Mouse (Mus musculus) frontal cortex, postnatal 36 days (tissue): ENCODE measurements around the gene Olfr69.
A peak's percentile ranks its signal among the peaks of the same experiment; 100 is the strongest.
"Not testable (repeated sequence)": the region's sequence is repeated elsewhere in the genome, so short reads cannot be mapped to it uniquely, and the experiment has no call there.

Source experiments
- DNase-seq, 2 experiments: peaks; one replicate each; pipeline ENCODE4 v3.0.0; 2022; ENCODE audit warnings: low spot score in 2 of 2

The Olfr69 gene

DNA sequence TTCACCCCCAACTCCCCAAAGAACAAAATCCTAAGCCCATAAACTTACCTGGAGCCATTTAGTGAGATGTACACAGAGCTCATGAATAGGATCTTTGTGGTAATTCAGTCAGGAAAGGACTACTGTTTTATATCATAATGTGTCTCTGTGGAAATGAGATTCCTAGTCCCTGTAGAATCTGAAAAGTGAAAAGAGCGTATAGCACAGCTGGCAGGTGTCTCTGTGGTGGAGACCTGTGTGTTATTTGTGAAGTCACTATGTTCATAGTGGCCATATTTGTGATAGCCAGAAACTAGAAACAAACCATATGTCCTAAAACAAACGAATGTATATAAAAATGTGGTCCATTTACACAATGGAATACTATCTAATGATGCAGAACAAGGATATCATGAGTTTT is at the start of gene Olfr69:
Gene Olfr69, minus strand, starts transcription at position 101 of the 400 bp plus-strand sequence.
- no peak for DNase-seq

DNA sequence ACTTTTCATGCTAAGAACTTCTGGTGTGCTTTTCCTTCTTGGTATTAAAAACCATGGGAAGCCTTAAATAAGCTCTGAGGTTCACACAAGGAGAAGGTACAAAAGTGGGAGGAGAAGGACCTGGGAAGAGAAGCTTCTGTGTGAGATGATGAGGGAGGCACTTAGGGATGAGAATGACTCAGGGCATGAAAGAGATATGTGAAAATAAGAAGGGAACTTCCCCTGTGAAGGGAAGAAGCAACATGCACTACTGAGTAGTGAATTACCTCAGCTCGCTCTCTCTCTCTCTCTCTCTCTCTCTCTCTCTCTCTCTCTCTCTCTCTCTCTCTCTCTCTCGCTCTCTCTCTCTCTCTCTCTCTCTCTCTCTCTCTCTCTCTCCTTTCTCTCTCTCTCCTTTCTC is 43.7 kb upstream of the Olfr69 start:
- not testable (repeated sequence) for DNase-seq

DNA sequence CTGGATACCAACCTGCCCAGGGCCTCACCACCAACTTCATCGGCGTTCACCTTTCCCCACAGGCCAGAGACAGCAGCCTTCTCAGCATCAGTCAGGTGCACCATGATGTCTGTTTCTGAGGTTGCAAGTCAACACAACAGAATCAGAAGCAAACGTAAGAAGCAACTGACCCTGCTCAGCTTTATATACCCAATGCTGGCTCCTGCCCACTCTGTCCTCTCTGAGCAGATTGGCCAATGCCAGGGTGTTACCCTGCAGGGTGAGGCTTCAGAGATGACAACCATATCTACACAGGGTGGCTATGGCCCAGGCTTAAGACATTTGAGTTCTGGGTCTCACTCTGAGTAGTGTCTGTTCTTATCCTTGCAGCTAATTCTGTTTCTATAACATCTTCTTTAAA is 42.4 kb upstream of the Olfr69 start, which contains the start of gene Hbb-bt:
Gene Hbb-bt, minus strand, starts transcription at position 231 of the 400 bp plus-strand sequence.
- no peak for DNase-seq

DNA sequence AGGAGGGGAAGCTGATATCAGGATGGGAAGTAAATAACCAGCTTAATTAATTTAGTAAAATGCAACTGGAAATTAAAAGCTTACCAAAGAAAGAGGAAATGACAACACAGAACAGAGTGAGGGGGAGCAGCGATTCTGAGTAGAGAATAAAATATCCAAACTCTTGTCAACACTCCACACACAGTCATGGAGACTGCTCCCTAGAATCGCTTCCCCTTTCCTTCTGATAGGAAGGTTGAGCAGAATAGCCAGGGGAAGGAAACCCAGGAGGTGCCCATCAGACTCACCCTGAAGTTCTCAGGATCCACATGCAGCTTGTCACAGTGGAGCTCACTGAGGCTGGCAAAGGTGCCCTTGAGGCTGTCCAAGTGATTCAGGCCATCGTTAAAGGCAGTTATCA is 41.8 kb upstream of the Olfr69 start:
- DNase-seq: not testable (repeated sequence)

DNA sequence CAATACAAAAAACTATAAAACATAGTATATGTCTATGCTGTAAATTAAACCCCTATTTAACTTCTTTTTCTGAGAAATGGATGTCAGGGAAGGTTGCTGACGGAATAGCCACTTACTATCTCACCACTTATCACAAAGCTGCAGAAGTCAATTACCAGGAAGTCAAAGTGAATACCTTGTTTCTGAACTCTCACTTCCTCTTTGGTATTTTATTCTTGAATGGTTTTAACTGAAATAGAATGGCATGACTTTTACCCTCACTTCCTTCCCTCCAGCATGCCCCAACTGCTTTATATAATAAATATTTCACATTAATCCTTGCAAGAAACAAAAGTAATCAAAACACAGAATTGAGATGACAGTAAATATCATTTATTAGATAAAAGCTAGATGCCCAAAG is 40.8 kb upstream of the Olfr69 start:
- DNase-seq: no peak

DNA sequence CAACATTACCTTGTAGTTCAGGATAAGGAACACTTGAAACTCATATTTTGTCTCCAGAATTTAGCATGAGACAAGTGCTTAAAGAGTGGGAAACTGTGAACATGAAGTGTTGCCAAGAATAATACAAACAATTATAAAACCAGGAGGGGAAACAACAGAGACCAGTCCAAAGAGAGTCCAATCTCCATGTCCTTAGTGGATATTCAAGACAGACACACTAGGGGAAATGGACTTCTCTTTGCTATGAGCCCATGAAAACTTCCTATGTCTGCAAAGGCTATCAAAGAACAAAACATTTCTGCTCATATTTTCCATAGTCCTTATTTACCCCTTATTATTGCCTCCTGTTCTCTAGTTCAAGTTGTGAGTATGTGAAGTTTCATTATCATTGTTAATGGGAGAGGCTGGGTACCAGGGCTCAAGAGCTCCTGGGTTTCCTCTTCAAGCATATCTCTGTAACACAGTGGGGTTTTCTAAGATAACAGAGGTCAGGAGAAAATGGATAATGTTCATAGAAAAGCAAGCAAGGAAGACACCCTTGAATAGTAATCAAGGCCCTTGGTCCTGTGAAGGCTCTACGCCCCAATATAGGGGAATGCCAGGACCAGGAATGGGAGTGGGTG is 39.9 kb upstream of the Olfr69 start:
- no peak for DNase-seq

DNA sequence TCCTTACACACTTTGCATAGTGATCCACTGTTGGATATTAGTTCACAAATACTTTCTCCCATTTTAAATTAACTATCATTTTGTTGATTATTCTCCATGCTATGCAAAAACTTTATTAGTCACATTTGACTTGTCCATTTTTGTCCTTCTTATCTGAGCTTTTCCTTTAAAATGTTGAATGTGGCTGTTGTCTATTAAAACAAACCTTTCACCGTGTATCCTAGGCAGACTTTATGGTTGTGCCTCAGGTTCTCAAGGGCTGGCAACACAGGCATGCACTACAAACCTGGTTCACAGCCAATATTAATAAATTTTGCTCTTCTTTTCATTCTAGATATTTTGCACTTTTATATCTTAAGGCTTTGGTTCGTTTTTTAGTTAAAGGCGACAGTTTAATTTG is 39.4 kb upstream of the Olfr69 start:
- no peak for DNase-seq

DNA sequence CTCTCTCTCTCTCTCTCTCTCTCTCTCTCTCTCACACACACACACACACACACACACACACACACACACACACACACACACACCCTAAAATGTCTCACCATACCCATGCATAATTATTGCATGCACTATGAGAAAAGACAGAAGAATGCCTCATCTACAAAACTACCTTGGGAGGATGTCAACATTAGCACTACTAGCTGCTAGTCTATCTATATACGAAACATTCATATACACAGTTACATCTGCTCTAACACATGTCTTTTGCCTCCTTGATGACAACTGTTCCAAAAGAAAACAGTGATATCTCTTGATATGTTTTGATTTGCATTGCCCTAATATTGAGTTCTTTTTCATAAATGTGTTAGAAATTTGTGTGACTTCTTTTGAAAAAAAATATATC is 38.9 kb upstream of the Olfr69 start:
- DNase-seq: no peak

DNA sequence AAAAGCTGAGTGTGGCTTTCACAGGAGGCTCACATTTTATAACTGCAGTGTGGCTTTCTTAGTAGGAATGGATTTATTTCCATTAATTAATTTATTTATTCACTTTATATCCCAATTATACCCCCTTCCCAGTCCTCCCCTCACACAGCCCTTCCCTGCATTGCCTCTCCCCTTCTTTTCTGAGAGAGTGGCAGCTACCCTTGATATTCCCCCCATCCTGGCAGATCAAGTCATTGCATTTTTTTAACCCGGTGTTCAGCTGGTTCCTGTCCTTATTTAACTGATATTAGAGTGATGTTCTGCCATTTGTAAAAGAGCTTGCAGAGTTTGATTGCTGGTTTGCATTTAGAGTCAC is 38.4 kb upstream of the Olfr69 start:
- DNase-seq: no peak

DNA sequence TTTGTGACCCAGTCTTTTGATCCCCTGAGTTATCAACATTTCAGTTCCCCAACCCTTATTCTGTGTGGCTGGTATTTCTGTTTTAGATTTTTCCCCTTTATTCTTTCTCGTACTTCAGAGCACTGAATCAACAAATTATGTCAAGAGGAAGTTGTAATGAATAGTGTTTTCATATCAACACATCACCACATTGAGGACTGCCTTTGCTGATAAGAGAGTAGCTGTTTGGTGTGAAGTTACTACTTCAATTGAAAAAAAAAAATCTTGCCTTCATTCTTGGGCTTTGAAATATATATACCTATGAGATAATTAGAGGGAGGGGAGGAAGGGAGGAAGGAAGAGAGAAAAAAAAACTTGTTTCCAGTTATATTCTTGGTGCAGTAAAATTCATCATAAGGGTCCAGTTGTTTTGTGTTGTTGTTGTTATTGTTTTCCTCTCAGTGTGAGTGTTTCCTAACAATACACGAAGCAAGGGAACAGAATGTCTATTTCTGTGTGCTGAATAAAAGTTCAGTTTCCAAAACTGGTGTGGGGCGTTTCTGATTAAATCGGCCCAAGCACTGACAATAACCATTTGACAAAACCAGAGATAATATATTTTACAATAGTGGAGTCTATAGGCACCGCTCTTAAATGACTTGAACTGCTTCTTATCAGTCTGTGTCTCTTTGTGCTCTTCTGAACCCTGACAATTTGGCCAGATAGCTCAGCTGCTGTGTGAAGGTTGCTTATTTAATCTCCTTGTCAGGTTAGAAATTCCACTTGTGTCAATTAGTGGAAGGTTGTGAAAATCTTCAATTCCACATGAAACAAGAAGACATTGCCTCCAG is 37.8 kb upstream of the Olfr69 start:
- no peak for DNase-seq

DNA sequence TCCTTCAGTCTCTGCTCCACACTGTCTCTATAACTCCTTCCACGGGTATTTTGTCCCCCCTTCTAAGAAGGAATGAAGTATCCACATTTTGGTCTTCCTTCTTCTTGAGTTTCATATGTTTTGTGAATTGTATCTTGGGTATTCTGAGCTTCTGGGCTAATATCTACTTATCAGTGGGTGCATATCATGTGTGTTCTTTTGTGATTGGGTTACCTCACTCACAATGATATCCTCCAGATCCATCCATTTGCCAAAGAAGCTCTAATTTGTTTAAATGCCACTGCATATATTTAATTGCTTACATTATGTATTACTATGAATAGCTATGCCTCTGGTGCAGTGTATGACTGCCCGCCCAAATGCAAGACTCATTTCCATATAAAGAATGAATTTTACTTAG is 36.7 kb upstream of the Olfr69 start:
- not testable (repeated sequence) for DNase-seq

DNA sequence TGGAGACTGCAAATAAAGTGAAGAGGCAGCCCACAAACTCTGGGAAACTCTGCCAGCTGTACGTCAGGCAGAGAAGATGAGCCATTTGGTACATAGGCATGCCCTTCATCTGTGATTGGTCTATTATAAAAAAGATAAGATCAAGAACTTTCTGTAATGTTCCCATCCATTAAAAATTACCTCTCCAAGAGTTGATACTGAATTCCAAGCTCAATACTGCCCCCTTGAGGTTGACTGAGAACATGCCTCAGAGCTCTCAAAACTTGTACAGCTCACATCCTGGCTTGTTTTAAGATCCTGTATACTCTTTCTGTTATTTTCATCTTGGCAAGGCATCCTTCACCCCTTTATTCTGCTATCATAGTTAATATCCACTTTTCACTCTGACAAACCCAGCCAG is 35.5 kb upstream of the Olfr69 start:
- DNase-seq: peak; percentile 6 to 10

DNA sequence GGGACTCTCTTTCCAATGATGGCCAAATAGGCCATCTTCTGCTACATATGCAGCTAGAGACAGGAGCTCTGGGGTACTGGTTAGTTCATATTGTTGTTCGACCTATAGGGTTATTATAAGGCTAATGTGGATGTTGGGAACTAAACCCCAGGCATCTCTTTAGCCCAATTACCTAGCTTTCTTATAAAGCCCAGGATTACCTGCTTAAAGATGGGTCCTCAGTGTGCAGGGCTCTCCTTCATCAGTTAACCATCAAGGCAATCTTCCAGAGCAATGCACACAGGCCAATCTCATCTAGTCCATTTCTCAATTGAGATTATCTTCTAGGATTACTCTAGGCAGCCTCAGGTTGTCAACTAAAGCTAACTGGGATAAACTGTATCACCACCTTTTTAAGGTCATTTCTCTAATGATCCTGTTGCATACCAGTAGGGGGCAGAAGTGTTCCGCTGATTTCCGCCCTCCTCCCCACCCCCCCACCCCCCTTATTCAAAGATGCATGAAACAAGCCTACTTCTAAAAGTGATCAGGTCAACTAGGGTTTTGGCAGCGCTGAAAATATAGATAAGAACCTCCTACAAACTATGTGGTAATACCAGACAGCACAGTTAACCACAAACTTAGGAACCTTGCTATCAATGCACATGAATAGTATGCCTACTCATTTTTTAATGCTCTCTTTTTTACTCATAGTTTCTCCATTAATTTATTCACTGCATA is 21.4 kb upstream of the Olfr69 start:
- DNase-seq: no peak

DNA sequence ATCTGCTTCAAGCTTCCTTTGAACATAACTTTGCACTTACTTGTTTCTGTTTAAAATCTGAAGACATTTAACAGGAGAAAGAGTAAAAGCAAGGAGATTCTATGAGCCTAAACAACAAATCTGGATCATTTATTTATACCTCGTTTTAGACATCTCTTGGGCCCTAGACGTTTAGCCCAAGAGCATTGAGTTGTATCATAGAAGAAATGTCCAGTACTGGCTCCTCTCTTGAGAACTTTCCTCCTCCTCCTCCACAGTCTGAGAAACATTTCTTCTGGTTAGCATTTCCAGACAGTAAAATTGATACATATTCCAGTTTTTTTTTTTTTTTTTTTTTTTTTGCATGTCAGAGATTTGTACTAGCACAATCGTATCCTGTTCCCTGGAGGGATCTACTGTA is 20.3 kb upstream of the Olfr69 start, which contains the start of gene Olfr67:
Gene Olfr67, minus strand, starts transcription at position 101 of the 400 bp plus-strand sequence.
- no peak for DNase-seq

DNA sequence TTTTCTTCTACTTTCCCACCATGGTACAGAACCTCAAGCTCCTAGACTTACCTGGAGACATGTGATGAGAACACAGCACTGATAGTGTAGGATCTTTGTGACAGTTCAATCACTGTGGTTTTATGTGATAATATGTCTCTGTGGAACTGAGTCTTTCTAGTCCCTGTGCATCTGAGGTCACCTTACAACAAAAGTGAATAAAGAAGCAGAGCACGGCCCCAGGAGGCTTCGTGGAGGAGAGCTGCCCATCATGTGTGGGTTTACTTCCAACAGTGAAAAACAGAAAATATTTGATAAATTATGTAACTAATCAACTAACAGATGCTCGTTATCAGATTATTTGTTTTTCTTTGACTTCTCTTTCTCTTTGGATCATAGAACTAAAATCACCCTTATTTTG is 8.2 kb upstream of the Olfr69 start, which contains the start of gene Olfr68:
Gene Olfr68, minus strand, starts transcription at position 101 of the 400 bp plus-strand sequence.
- no peak for DNase-seq

DNA sequence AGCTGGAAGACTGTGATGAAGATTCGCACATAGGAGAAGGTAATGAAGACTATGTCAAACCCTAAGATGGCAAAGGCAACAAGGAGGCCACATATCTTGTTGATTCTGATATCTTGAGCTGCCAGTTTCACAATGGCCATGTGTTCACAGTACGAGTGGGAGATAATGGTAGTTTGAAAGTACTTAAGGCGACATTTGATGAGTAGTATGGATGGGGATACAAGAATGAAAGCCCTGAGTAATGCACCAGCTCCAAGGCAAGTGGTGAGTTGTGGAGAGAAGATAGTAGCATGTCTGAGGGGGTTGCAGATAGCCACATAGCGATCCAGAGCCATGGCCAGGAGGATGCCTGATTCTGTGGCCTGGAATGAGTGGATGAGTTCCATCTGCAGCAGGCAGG is 6.3 kb upstream of the Olfr69 start:
- not testable (repeated sequence) for DNase-seq

DNA sequence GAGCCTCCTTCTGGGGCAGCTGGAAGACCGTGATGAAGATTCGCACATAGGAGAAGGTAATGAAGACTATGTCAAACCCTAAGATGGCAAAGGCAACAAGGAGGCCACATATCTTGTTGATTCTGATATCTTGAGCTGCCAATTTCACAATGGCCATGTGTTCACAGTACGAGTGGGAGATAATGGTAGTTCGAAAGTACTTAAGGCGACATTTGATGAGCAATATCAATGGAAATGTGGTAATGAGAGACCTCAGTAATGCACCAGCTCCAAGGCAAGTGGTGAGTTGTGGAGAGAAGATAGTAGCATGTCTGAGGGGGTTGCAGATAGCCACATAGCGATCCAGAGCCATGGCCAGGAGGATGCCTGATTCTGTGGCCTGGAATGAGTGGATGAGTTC is 3.7 kb downstream of the Olfr69 start:
- not testable (repeated sequence) for DNase-seq

DNA sequence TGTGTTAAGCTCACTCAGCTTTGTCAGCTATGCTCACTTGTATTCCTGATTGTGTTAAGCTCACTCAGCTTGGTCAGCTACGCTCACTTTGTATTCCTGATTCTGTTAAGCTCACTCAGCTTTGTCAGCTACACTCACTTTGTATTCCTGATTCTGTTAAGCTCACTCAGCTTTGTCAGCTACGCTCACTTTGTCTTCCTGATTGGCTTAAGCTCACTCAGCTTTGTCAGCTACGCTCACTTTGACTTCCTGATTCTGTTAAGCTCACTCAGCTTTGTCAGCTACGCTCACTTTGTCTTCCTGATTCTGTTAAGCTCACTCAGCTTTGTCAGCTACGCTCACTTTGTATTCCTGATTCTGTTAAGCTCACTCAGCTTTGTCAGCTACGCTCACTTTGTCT is 9.2 kb downstream of the Olfr69 start:
- DNase-seq: not testable (repeated sequence)

DNA sequence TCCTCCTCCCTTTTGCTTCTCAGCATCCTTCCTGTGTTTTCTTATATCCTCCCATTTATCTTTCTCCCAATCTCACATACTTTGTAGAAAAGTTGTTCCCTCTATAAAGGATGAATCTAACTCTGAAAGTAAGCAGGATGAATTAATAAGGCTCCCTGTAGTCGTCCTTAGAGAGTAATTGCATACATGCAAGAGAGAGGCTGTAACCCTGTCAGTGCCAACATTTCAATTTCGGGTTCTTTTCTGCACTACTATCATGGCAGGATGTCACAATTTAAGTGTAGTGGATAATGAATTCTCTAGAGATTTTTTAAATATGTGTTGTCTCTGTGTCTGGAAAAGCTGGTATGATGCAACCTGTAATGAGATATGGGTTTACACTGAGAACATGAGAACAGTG is 14.2 kb downstream of the Olfr69 start, which contains the start of gene Olfr630:
Gene Olfr630, minus strand, starts transcription at position 101 of the 400 bp plus-strand sequence.
- no peak for DNase-seq

DNA sequence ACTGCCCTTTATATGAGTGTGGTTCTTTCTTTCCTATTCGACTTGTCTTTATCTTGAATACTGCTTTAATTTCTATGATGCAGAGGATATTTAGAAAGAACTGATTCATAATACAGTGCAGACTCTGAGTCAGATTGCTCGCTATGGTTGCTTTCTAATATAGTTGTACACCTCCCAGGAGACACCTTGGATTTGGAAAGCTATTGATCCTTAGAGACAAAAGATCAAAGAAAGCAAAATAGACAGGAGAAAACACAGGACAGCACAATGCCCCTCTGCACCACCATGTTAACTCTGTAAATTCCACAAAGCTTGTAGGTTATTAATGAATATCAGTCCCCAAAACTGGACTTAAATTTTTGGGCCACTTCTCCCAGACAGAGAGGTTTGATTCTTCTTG is 26.6 kb downstream of the Olfr69 start, which contains the start of gene Olfr629:
Gene Olfr629, minus strand, starts transcription at position 101 of the 400 bp plus-strand sequence.
- DNase-seq: no peak

DNA sequence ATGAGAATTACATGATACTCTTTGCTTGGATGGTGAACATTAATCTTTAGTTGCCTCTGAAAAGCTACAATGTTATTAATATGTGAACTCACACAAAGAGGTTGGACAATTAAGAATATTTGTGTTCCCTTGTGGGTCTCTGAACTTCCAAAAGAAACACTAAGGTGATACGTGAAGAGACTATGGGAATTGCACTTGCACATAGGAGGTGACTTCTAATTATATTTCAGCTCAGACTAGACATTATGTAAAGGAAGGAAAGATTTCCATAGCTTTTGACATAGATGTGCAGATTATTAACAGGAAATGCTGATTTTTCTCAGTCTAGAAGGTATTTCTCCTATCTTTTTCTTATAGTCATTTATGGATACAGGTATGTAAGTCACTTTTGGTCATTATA is 41.3 kb downstream of the Olfr69 start, which contains the start of gene Olfr628:
Gene Olfr628, plus strand, starts transcription at position 301 of the 400 bp plus-strand sequence.
- DNase-seq: no peak

DNA sequence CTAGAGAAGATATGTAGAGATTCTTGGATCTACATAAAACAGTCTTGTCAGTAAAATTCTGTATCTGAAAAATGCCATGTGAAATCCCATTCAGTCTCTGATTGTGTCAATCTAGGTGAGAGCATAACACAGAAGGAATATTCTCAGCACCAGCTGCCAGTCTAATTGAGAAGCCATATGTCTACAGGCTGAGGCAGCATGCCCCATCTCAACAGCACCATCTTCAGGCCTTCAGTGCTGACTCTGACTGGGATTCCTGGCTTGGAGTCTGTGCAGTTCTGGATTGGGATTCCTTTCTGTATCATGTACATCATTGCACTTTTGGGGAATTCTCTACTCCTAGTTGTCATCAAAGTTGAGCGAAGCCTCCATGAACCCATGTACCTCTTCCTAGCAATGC is 55.0 kb downstream of the Olfr69 start:
- not testable (repeated sequence) for DNase-seq
